Mouse (Mus musculus) thymus, adult 2 months (tissue): ENCODE data around the gene Adam21.

Source experiments
- CTCF ChIP-seq: fragments of 200-500 bp; IDR thresholded peaks from 2 replicates; pipeline ENCODE4 v1.5.1; 2012; ENCODE audit warnings: mild to moderate bottlenecking, control low read depth, low read length, moderate library complexity, borderline replicate concordance; ENCODE audit not compliant: control insufficient read depth, poor library complexity, insufficient read depth; ENCODE audit errors: extremely low read depth
- POLR2A ChIP-seq: fragments of 200-500 bp; IDR thresholded peaks from 2 replicates; pipeline ENCODE4 v1.6.1; 2012; ENCODE audit warnings: mild to moderate bottlenecking, low read length, control low read depth, moderate library complexity; ENCODE audit not compliant: control insufficient read depth, poor library complexity, insufficient read depth; ENCODE audit errors: extremely low read depth

DNA sequence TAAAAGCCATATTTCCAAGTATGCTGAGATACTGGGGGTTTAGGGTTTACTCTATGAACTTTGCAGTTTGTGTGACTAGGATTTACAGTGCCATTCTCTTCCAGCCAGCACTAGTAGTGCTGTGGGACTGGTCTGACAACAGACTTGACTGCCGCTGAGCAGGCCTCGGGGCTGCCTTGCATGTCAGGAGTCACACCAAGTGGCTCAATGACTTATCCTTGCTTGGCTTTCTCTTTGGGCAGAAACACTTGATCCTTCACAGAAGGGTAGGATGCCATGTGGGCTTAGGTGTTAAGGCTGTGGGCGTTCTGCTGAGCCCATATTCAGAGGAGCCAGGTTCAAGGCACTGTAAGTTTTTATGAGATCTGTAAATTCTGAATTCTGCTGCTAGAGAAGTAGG is 19.0 kb downstream of the Adam21 start:
- TF ChIP-seq CTCF, result no peak
- TF ChIP-seq POLR2A, result no peak
